Mouse (Mus musculus): ENCODE data around the gene Gm128.

- TF ChIP-seq CTCF (IDR thresholded peaks at IDR 0.05; ENCODE audit: low read depth), result peak; percentile 91
- no peak for TF ChIP-seq EP300 (IDR thresholded peaks at IDR 0.05; ENCODE audit: low read depth)
Measured at GRCm38 (mm10) chr3:95263089-95263739, 21.8 kb upstream of the Gm128 start.

Measured in liver, embryonic 14.5 days (tissue).